Mouse (Mus musculus): ENCODE data around the gene Gm3336.

Gene Gm3336

DNA sequence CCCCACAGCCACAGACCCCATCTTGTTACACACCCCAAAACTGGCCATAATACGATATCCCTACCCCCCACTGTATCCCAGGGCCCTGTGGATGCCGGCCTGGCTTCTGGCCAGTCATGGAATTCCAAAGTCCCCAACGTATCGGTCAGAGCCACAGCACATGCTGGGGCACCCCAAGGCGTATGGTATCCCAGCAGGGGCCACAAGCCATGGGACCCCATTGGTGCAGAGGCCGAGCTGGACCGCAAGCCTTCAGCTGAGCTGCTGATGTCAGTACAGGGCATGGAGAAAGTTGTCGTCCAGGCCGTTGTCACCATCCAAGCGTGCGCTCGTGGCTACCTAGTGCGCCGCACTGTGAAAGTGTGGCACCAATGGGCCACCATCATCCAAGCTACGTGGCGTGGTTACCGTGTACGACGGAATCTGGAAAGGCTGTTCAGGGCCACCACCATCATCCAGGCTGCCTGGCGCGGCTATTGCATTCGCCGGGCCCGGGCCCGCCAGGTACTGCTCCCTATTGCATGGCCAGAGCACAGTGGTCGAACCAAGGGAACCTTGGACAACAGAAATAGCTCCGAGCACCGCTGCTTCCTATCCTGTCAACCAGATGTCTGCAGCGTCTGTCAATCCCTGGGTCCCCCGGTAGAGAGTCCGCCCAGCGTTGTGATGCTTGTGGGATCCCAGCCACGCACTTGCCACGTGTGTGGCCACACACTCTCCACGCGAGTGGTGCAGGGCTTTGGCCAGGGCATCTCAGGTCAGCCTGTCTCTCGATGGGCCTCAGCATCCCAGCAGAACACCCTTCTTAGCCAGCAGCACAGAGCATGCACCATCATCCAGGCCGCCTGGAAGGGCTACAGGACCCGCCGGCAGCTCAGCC is 1.6 kb upstream of the Gm3336 start:
- no peak for DNase-seq (ENCODE audit: low read depth, low spot score)

GRCm38 (mm10) chr8:70719796-70720270 is 1.5 kb downstream of the Gm3336 start:
- no peak for DNase-seq (ENCODE audit: low read depth, low spot score)

- no peak for DNase-seq (ENCODE audit: low read depth, low spot score)
Measured at GRCm38 (mm10) chr8:70720739-70721138, 2.4 kb downstream of the Gm3336 start.

- no peak for DNase-seq (ENCODE audit: low read depth, low spot score)
Measured at GRCm38 (mm10) chr8:70721601-70722000, 3.3 kb downstream of the Gm3336 start.

- no peak for DNase-seq (ENCODE audit: low read depth, low spot score)
Measured at GRCm38 (mm10) chr8:70723486-70724210, 5.3 kb downstream of the Gm3336 start, which contains the start of gene Pde4c. Gene Pde4c, plus strand, starts transcription at chr8:70723720.

DNA sequence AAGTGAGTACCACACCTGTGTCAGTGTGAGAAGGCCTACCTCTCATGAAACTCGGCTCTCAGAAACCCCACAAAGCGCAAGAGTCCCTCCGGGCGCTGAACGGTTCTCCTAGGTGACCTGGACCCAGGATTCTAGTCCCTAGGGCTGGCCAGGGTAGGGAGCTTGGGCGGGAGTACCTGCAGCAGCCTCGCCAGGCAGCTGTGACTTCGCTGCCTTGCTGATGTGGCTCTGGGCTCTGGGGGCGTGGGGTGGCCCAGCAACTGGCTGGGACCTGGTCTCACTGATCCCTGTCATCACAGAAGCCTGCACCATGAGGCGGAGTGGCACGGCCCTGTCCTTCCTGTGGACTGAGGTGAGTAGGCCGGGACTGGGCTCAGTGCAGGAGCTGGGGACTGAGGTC is 5.9 kb downstream of the Gm3336 start:
- DNase-seq (ENCODE audit: low read depth, low spot score): no peak

DNA sequence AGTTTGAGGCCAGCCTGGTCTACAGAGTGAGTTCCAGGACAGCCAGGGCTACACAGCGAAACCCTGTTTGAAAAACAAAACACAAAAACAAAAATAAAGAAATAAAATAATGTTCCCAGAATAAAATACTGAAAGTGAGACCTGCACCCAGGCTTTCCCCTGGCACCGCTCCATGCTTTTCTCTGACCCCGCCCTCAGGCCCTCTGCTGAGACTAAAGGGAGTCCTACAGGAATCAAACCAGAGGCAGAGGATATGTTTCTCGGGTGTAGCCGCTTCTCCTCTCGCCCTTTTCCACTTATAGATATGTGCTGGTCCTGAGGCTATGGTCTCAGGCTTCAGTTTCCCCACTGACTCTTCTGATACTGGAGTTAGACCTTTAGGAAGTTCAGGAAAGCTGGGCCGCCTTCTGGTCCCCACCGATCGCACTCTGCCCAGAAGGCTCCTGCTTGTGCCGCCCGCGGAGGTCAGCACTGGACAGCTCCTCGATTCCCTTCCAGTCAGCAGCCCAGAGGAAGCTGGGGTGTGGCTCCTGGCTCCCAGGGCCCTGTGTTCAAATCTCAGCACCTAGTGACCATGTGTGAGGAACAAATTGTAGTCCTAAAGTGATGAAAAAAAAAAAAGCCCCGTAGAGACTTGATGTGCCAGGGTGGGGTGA is 7.6 kb downstream of the Gm3336 start:
- no peak for DNase-seq (ENCODE audit: low read depth, low spot score)

DNA sequence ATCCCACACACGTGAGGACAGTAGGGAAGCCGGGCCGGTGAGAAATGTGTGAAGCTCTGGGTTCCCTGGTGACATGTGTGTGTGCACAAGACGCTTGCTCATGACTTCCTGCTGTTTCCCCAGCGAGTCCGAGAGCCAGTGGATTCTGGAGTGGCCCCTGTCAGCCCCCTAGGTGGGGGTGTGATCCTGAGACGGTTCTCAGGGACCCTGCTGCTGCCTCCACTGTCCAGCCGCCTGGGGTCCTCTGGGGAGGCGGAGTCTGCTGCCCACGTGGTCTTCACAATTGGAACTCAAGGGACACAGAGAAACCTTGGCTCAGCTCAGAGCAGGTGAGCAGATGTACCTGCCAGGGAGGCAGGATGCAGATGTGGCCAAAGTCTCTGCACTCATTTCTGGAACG is 8.4 kb downstream of the Gm3336 start:
- no peak for DNase-seq (ENCODE audit: low read depth, low spot score)

GRCm38 (mm10) chr8:70729808-70730475 is 11.6 kb downstream of the Gm3336 start:
- no peak for DNase-seq (ENCODE audit: low read depth, low spot score)

DNA sequence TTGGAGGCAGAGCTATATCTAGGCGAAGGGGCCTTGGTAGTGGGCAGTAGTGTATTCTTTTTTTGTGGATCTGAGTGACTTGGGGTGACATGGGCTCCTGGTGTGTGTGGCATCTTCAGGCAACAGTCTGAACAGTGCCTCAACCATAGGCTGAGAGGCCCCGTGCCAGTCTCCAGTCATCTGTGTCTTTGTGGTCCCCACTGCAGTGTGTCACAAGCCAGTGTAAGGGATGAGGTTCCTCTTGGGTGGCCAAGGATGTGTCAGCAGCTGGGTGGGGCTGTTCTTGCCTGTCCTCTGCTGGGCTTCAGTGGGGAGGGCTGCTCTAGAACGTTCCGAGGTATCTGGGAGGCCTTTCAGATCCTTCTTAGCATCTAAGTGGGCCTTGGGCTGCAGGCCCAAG is 12.6 kb downstream of the Gm3336 start:
- no peak for DNase-seq (ENCODE audit: low read depth, low spot score)

DNA sequence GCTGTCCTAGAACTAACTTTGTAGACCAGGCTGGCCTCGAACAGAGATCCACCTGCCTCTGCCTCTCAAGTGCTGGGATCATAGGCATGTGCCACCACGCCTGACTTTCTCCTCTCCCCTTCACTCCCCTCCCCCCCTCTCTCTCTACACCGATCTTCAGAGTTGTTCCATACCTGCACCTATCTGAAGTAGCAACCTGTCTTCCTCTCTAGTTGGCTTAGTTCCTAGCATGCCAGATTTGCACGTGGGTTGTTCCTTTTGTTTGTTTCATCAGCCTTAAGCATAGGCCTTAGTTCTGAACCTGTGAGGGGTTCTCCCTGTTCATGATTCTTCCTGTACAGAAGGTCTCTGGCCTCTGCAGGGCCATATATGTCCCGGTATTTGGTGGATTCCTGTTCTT is 19.4 kb downstream of the Gm3336 start:
- DNase-seq (ENCODE audit: low read depth, low spot score): no peak

DNA sequence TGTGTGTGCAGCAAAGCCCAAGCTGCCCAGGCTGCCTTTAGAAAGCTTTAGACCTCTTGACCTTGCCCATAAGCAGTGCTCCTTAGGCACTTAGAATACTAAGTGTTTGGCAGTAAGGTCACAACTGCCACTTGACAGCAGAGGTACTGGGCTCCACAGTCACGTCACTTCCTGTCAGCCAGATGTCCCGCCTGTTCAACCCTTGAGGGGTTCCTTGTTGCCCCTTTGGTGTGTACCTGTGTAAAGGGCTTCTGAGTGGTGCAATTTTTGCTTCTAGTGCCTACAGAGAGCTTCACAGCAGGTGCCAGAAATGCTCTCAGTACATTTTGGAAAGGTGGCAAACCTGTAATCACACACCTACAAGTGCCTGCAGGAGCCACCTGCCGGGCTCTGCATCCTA is 19.9 kb downstream of the Gm3336 start:
- no peak for DNase-seq (ENCODE audit: low read depth, low spot score)

GRCm38 (mm10) chr8:70741661-70742060 is 23.3 kb downstream of the Gm3336 start:
- DNase-seq (ENCODE audit: low read depth, low spot score): no peak

- no peak for DNase-seq (ENCODE audit: low read depth, low spot score)
Measured at GRCm38 (mm10) chr8:70742176-70742575, 23.8 kb downstream of the Gm3336 start.

DNA sequence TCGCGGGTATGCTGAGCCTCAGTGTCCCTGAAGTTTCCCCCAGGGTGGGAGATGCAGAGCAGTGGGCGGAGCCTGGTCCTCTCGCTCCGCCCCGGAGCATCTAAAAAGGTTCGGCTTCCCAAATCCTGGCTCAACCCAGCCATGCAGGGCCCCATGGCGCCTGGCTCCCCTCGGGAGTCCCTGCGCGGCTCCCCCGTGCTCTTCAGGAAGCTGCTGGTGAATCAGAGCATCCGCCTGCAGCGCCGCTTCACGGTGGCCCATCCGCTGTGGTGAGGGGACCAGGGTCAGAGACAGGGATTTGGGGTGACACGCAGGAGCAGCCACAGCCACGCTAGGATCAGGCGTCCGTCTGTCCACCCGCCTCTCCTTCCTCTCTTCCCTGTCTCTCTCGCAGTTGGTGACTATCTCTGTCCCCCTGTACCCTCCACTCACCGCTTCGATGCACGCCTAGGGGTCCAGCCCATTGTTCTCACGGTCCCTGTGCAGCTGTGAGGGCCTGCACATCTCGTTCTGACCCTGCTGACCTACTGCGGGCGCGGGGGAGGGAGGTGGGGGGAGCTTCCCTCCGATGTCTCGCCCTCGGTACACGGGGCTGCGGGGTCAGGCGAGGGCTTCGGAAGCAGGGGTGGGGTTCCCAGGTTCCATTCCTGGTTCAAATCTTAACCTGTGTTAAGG is 24.8 kb downstream of the Gm3336 start:
- no peak for DNase-seq (ENCODE audit: low read depth, low spot score)

DNA sequence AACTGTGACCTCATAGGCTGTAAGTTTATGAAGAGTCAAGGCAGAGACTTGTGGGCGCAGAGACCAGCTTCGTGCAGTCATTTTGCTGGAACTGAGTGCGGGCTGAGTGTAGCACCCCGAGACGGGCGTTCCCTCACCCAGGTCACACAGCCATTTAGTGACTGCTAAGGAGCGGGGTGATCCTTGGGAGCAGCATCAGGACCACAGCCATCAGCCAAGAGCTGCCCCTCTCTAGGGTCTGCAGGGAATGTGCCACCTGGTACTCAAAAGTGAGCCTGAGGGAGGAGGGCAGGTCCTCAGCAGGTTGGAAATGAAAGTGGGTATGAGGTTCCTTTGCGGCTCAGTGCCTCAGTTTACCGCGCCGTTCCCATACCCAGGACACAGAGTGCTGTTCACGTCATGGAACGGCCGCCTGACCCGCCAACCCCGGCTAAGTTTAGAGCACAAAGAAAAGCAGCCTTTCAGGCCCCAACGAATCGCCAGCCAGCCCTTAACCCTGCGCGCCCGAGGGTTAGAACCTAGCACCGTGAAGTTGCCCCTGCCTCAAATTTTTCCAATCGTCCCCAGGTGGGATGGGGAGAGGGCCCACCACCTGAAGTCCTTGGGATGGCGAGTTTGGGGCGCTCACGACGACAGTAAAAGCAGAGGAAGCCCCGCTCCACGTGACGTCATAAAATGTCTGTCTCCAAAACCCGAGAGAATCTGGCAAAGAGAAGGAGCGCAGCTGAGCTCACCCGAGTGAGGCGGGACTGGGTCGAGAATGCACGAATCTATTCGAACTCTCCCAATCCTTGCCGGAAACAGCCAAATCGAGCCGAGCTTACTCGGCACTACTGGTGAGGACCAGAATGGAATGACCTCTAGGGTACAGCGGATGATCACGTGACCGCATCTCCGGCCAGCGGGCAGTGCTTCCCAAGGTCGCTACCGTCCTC is 25.6 kb downstream of the Gm3336 start:
- no peak for DNase-seq (ENCODE audit: low read depth, low spot score)

DNA sequence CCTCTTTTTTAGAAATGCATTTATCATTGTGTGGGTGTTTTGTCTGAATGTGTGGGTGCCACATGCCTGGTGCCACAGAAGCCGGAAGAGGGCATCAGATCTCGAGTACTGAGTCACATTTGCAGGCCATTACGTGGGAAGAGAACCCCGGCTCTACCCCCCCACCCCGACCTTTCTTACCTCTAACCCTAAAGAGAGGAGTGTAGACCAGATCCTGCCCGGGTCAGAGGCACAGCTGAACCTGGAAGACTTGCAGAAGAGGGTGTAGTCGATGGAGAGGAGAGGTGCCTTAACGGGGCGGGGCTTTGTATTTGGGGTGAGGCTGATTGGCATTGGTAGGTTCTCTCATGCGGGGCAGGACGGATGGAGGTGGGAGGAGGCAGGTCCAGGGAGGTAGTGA is 26.5 kb downstream of the Gm3336 start:
- no peak for DNase-seq (ENCODE audit: low read depth, low spot score)

DNA sequence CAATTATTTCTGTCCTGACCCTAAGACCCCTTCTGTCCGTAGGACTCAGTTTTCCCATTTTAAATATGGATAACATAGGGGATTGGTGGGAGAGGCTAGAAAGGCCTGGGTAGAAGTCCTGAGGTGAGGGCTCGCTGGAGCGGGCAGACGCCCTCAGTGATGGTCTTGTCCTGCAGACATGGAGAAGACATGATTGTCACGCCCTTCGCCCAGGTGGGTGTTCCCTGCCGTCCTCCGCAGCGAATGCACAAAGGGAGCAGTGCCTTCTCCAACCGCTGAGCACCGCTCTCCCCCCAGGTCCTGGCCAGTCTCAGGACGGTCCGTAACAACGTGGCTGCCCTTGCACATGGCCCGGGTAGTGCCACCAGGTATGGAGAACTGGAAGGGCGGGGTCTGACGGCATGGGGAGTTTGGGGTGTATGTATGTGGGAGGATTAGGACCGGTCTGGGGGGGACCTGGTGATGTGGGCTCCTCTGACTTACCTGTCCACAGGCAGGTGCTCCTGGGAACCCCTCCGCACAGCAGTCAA is 27.4 kb downstream of the Gm3336 start:
- DNase-seq (ENCODE audit: low read depth, low spot score): no peak

GRCm38 (mm10) chr8:70746676-70747075 is 28.3 kb downstream of the Gm3336 start:
- DNase-seq (ENCODE audit: low read depth, low spot score): no peak

Measured in retina, adult 2 months (tissue).